Mouse (Mus musculus): ENCODE results near the gene Ube4a. TPM values are rescaled to one million over a fixed set of nuclear protein-coding genes. Genes with fewer than 3 reads are reported as not detected.

Ube4a gene
- polyA plus RNA-seq (2017; shearing (Covaris generic)) = 58.4 TPM

GRCm38 (mm10) chr9:44965126-44965832 lies at the start of gene Ube4a:
Gene Ube4a, minus strand, starts transcription at chr9:44965600.

GRCm38 (mm10) chr9:45009180-45010078 lies 44.0 kb upstream of the Ube4a start, which contains the start of gene Cd3e:
Gene Cd3e, minus strand, starts transcription at chr9:45009627.

GRCm38 (mm10) chr9:44981676-44982075 lies 16.3 kb upstream of the Ube4a start, which contains the start of gene Cd3d:
Gene Cd3d, plus strand, starts transcription at chr9:44981786.

GRCm38 (mm10) chr9:44980242-44980641 lies 14.8 kb upstream of the Ube4a start, which contains the start of gene Cd3g:
Gene Cd3g, minus strand, starts transcription at chr9:44980431.

GRCm38 (mm10) chr9:44920374-44921122 lies 44.9 kb downstream of the Ube4a start, which contains the start of gene Atp5l:
Gene Atp5l, minus strand, starts transcription at chr9:44920742.

GRCm38 (mm10) chr9:44881221-44881871 lies 84.1 kb downstream of the Ube4a start, which contains the start of gene Kmt2a:
Gene Kmt2a, minus strand, starts transcription at chr9:44881296.

Other genes with a start within 250 kb of the Ube4a start
- 0.89 TPM for gene Phldb1, start 230.4 kb downstream of the Ube4a start, polyA plus RNA-seq (2017; shearing (Covaris generic))
- gene Arcn1, start 197.8 kb downstream of the Ube4a start, polyA plus RNA-seq (2017; shearing (Covaris generic)) = 90.7 TPM
- gene Ift46, start 197.7 kb downstream of the Ube4a start, polyA plus RNA-seq (2017; shearing (Covaris generic)) = 47.3 TPM
- gene Tmem25, start 166.3 kb downstream of the Ube4a start, polyA plus RNA-seq (2017; shearing (Covaris generic)) = 0.48 TPM
- not detected for gene Ttc36, start 162.5 kb downstream of the Ube4a start, polyA plus RNA-seq (2017; shearing (Covaris generic))
- gene Kmt2a, start 84.3 kb downstream of the Ube4a start, polyA plus RNA-seq (2017; shearing (Covaris generic)) = 22.1 TPM
- gene Atp5l, start 44.9 kb downstream of the Ube4a start, polyA plus RNA-seq (2017; shearing (Covaris generic)) = 408 TPM
- 1,544 TPM for gene Cd3g, start 14.8 kb upstream of the Ube4a start, polyA plus RNA-seq (2017; shearing (Covaris generic))
- 1,135 TPM for gene Cd3d, start 16.2 kb upstream of the Ube4a start, polyA plus RNA-seq (2017; shearing (Covaris generic))
- gene Cd3e, start 44.0 kb upstream of the Ube4a start, polyA plus RNA-seq (2017; shearing (Covaris generic)) = 1,627 TPM
- gene Mpzl2, start 74.2 kb upstream of the Ube4a start, polyA plus RNA-seq (2017; shearing (Covaris generic)) = 0.17 TPM
- gene Mpzl3, start 89.6 kb upstream of the Ube4a start, polyA plus RNA-seq (2017; shearing (Covaris generic)) = 22.5 TPM
- 20.0 TPM for gene Jaml, start 113.6 kb upstream of the Ube4a start, polyA plus RNA-seq (2017; shearing (Covaris generic))
- 0.07 TPM for gene Scn2b, start 152.2 kb upstream of the Ube4a start, polyA plus RNA-seq (2017; shearing (Covaris generic))
- not detected for gene Scn4b, start 172.8 kb upstream of the Ube4a start, polyA plus RNA-seq (2017; shearing (Covaris generic))
- gene BC049352, start 216.4 kb upstream of the Ube4a start, polyA plus RNA-seq (2017; shearing (Covaris generic)) = 1.2 TPM
- not detected for gene Tmprss4, start 238.5 kb upstream of the Ube4a start, polyA plus RNA-seq (2017; shearing (Covaris generic))

Measured in CD4-positive, CD25-positive, alpha-beta regulatory T cell, adult 9 weeks (primary cell).